Mouse (Mus musculus): Measurements from ENCODE around the gene Slc39a11. TPM values are rescaled to one million over a fixed set of nuclear protein-coding genes. Genes with fewer than 3 reads are reported as not detected.

Slc39a11 gene
- polyA plus RNA-seq, 1 experiment from 2014 or later: 27.7 TPM

DNA sequence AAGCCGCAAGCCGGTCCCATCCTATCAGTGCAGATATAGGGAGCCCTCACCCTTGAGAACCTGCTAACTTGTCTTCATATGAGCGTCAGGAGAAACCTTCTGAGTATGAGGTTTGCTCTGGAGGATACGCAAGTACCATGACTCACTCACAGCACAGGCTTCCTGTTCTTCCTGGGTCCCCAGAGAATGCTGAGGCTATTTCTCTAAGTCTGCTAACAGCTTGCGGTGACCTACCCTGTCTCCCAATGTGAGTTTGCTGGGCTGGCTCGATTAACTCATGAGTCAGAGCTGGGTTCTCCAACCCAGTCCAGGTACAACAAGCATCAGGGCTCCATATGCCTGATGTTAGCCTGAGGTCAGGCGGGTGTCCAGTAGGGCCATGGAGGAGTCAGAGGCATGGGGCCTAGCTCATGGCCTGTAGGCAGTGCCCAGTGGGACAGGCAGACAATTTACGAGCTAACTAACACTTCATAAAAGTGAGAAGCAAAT, 381.0 kb downstream of the Slc39a11 start:
- Histone ChIP-seq H3K27ac (no peak overlapping the region), H3K4me1 (peaks cover 21% of the 10 kb centered on the region), H3K9me3 (replicated peaks) (no peaks in the 10 kb centered on the region), H3K4me2 (no peak overlapping the region), H3K27me3 (no peaks in the 10 kb centered on the region), H3K9ac (no peak overlapping the region), H3K4me3 (no peak overlapping the region), H3K36me3 (ENCODE audit: poor library complexity, severe bottlenecking) (no peaks in the 10 kb centered on the region)
- no peak for ATAC-seq
- WGBS: 95% methylated on average over 8 of the region's 8 CpGs

DNA sequence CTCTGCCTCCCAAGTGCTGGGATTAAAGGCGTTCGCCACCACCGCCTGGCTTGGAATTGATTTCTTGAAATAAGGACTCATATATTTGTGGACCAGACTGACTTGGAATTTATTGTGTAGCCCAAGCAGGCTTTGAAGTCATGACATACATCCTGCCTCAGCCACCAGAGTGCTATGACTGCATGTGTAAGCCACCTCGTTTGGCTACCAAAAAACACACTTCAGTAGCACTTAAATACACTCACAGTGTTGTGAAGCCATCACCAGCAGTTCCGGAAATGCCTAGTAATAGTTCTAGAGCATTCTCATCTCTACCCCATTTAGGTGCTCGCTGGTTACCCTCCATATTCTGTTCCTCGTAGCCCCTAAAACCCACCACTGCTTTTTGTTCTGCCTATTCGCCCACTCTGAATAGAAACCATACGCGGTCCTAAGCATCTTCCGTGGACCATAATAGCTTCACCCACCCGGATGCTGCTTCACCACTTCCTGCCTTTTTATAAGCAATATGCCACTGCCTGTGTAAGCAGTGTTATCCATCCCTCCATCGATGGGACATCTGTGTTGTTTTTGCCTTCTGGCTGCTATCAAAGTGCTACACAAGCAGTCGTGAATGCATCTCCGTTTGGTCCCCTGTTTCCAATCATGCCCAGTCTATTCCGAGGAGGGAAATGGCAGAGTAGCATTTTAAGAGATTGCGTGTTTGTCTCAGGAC, 382.2 kb downstream of the Slc39a11 start:
- WGBS: 79% methylated on average over 17 of the region's 17 CpGs
- H3K4me1 ChIP-seq: peaks cover 28% of the 10 kb centered on the region
- H3K4me3 ChIP-seq: no peak overlapping the region
- H3K9me3 ChIP-seq (replicated peaks): no peaks in the 10 kb centered on the region
- H3K36me3 ChIP-seq (ENCODE audit: poor library complexity, severe bottlenecking): no peaks in the 10 kb centered on the region
- no peaks in the 10 kb centered on the region for H3K27me3 ChIP-seq
- ATAC-seq: no peak
- peak overlapping the region; percentile 27; the same call in 1 of the 2 replicates for H3K27ac ChIP-seq
- H3K9ac ChIP-seq: no peak overlapping the region
- H3K4me2 ChIP-seq: no peak overlapping the region

DNA sequence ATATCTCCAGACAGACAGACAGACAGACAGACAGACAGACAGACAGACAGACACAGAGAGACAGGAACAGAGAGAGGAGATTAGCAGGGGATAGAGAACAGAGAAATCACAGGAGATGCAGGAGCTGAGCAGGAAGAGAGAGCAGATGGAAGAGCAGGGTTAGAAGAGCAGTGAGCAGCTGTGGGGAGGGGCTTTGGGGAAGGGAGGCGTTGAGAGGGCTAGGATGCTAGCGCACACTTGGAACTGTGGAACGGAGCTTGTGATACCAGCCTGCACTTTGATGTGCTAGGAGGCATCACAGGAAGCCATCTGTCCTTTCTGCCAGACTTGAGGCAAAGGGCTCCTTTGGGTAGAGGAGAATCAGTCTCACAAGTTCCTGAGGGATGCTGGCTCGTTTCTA, 383.2 kb downstream of the Slc39a11 start:
- H3K9me3 ChIP-seq (replicated peaks): no peaks in the 10 kb centered on the region
- no peak overlapping the region for H3K9ac ChIP-seq
- H3K4me3 ChIP-seq: no peak overlapping the region
- H3K36me3 ChIP-seq (ENCODE audit: poor library complexity, severe bottlenecking): no peaks in the 10 kb centered on the region
- WGBS: 52% methylated on average over 4 of the region's 4 CpGs
- no peak overlapping the region for H3K4me2 ChIP-seq
- peaks cover 30% of the 10 kb centered on the region for H3K4me1 ChIP-seq
- H3K27ac ChIP-seq: peak overlapping the region; percentile 78
- peak; percentile 87 for ATAC-seq
- H3K27me3 ChIP-seq: no peaks in the 10 kb centered on the region

DNA sequence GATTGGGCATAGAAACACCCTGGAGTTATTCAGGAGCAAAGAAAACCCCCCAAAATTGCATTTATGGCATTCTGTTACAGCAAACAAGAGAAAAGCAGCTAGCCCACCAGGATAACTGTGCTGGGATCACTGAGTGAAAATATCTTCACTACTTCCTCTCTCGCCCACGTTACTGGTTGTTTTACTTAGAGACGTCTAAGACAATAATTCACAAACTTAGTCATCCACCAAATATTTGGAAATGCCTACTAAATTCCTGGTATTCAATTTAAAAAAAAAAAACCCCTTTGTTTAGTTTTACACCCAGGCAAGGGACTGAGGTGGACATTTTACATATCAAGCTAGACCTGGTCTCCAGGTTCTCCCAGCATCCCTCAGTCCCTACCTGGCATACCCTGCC, 384.3 kb downstream of the Slc39a11 start:
- Histone ChIP-seq H3K27me3 (no peaks in the 10 kb centered on the region), H3K9ac (no peak overlapping the region), H3K36me3 (ENCODE audit: poor library complexity, severe bottlenecking) (no peaks in the 10 kb centered on the region), H3K27ac (no peak overlapping the region), H3K4me3 (no peak overlapping the region), H3K9me3 (replicated peaks) (no peaks in the 10 kb centered on the region), H3K4me2 (no peak overlapping the region), H3K4me1 (peaks cover 35% of the 10 kb centered on the region)
- ATAC-seq: no peak
- WGBS: 89% methylated on average over 3 of the region's 3 CpGs

DNA sequence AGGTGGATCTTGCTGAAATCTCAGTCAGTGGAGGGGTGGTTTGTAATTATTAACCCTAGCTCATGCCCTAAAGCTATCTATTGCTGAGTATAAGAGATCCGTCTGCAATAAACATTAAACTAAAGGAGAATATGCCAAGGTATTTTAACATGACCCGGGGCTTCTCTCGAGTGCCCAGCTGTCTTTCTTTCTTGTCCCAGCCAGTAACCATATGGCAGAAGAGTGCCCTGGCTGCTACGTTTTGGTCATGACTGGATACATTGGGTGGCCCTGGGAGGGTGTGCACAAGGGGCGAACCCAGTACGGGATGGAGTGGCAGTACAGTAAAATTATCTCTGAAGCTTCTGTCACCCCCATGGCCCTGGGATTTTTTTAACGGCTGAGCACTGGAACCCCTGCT, 385.9 kb downstream of the Slc39a11 start:
- Histone ChIP-seq H3K9me3 (replicated peaks) (no peaks in the 10 kb centered on the region), H3K9ac (no peak overlapping the region), H3K36me3 (ENCODE audit: poor library complexity, severe bottlenecking) (no peaks in the 10 kb centered on the region), H3K27me3 (no peaks in the 10 kb centered on the region), H3K27ac (peak overlapping the region; percentile 37; the same call in 1 of the 2 replicates), H3K4me3 (no peak overlapping the region), H3K4me2 (no peak overlapping the region), H3K4me1 (peaks cover 42% of the 10 kb centered on the region)
- ATAC-seq: no peak
- WGBS: 69% methylated on average over 7 of the region's 7 CpGs

DNA sequence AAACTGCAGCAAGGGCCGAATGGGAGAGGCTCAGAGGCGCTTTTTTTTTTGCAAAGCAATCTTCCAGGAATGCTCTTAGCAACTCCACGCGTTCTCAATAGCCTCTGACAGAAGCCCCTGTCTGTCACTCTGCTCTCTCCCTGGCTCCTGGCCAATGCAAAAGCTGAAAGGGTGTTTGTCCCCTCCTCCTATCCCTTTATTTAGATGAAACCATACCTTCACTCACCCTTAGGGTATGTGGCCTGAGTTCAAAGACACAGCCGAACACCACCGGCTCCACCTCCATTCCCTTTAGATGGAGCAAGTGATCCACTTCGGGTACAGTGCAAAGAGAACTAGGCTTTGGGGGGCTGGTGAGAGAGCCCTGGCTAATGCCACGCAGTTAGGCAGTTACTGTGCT, 387.8 kb downstream of the Slc39a11 start:
- WGBS: 8% methylated on average over 8 of the region's 8 CpGs
- peak overlapping the region; percentile 6 for H3K4me2 ChIP-seq

DNA sequence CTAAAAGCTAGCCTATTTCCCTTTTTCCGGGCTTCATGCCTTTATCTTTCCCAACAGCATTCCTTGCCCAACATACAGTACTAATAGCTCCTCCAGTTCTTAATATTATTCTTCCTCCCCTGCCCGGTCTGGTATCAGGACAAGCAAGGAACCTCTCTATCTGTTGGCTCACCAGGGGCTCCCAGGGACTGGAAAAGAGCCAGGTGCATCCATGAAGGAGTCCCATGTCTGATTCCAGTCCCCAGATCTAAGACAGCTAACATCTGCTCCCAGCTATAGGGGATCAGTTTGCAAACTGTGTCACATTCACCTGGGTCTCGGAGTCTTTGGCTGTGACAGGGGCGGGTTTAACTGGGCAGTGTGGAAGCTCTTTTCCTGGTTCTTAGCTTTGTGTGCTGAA, 388.5 kb downstream of the Slc39a11 start:
- H3K27ac ChIP-seq: peak overlapping the region; percentile 77
- ATAC-seq: no peak
- H3K36me3 ChIP-seq (ENCODE audit: poor library complexity, severe bottlenecking): no peaks in the 10 kb centered on the region
- peaks cover 42% of the 10 kb centered on the region for H3K4me1 ChIP-seq
- no peak overlapping the region for H3K9ac ChIP-seq
- no peaks in the 10 kb centered on the region for H3K27me3 ChIP-seq
- H3K4me3 ChIP-seq: no peak overlapping the region
- 74% methylated on average over 4 of the region's 4 CpGs for WGBS
- H3K9me3 ChIP-seq (replicated peaks): no peaks in the 10 kb centered on the region
- H3K4me2 ChIP-seq: 0 out of 2 replicates have a peak overlapping the region, but pooled peaks have one; percentile 6

More for the DNA sequence above, 387.8 kb downstream of the Slc39a11 start:
- Histone ChIP-seq H3K36me3 (ENCODE audit: poor library complexity, severe bottlenecking) (no peaks in the 10 kb centered on the region), H3K27ac (peak overlapping the region; percentile 77), H3K9me3 (replicated peaks) (no peaks in the 10 kb centered on the region), H3K9ac (0 out of 2 replicates have a peak overlapping the region, but pooled peaks have one; percentile 1), H3K4me1 (peaks cover 42% of the 10 kb centered on the region), H3K27me3 (no peaks in the 10 kb centered on the region), H3K4me3 (no peak overlapping the region)
- ATAC-seq: peak; percentile 73

DNA sequence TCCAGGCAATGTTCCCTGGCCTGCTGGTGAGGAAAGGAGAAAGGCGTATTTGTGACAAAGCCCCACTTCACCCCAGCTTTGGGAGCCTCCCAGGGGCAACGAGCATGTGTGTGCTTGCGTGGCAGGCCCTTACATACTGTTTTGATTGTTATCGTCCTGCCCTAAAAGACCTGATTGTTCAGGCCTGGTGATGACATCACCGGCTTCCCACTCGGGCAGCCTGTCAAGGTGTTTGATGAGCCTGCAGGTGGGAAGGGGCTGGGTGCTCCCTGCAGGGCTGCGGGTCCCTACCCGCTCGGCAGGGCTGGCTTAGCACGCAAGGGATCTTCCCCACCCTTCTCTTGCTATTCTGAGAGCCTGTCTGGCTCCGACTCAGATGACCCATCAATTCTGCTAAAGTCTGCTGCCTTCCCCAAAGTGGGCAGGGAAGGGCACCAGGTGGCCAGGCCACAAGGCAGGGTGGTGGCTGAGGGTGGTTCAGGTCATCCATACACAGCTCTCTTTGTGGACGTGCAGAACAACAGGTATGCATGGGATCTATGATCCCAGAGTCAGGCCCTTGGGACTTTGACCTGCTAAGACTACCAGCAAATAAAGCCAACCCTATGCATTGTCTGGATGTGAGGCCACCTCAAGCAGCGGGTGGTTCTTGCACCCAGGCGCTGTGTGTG, 390.0 kb downstream of the Slc39a11 start:
- no peaks in the 10 kb centered on the region for H3K36me3 ChIP-seq (ENCODE audit: poor library complexity, severe bottlenecking)
- no peaks in the 10 kb centered on the region for H3K9me3 ChIP-seq (replicated peaks)
- no peaks in the 10 kb centered on the region for H3K27me3 ChIP-seq
- H3K4me3 ChIP-seq: no peak overlapping the region
- H3K9ac ChIP-seq: no peak overlapping the region
- ATAC-seq: no peak
- H3K4me2 ChIP-seq: no peak overlapping the region
- H3K27ac ChIP-seq: no peak overlapping the region
- H3K4me1 ChIP-seq: peaks cover 40% of the 10 kb centered on the region
- WGBS: 76% methylated on average over 14 of the region's 14 CpGs

DNA sequence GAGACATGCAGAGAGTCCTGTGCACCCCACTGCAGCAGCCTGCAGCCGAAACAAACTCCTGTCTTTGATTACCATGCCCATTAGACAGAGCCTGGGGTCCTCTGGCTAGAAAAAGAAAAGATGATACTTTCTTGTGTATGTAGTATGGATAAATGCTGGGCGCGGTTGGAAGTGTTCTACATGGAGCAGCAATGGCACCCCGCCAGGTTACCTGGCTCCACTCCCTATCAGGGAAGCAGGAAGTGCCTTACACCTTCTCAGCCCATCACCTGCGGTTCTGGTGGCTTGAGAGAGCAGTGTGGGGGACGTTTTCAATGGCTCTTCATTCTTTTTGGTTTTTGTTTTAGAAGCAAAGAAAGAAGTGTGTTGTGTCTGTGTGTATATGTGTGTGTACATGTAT, 391.9 kb downstream of the Slc39a11 start:
- H3K27ac ChIP-seq: no peak overlapping the region
- 85% methylated on average over 6 of the region's 6 CpGs for WGBS
- H3K9me3 ChIP-seq (replicated peaks): no peaks in the 10 kb centered on the region
- H3K27me3 ChIP-seq: no peaks in the 10 kb centered on the region
- peaks cover 36% of the 10 kb centered on the region for H3K4me1 ChIP-seq
- H3K4me2 ChIP-seq: no peak overlapping the region
- no peak for ATAC-seq
- no peak overlapping the region for H3K9ac ChIP-seq
- no peak overlapping the region for H3K4me3 ChIP-seq
- H3K36me3 ChIP-seq (ENCODE audit: poor library complexity, severe bottlenecking): no peaks in the 10 kb centered on the region

DNA sequence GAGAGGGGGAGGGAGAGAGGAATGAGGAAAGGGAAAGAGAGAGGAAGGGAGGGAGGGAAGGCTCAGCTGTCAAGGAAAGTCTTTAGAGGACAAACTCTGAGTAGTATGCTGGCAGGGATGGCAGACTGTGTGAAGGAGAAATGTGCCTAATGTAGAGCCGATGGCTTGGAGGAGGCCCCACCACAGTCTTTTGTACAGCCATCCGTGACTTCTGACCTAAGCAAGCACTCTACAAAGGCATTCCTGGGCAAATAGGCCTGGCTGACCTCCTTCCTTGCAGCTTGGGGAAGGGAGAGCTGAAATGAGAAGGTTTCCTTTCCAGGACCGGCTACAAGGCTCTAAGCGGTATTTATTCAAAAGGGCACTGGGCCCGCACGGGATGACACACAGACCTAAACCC, 395.2 kb downstream of the Slc39a11 start:
- H3K9me3 ChIP-seq (replicated peaks): no peaks in the 10 kb centered on the region
- H3K27me3 ChIP-seq: no peaks in the 10 kb centered on the region
- ATAC-seq: no peak
- peaks cover 10% of the 10 kb centered on the region for H3K4me1 ChIP-seq
- WGBS: 52% methylated on average over 6 of the region's 6 CpGs
- H3K36me3 ChIP-seq (ENCODE audit: poor library complexity, severe bottlenecking): no peaks in the 10 kb centered on the region
- no peak overlapping the region for H3K4me3 ChIP-seq
- H3K9ac ChIP-seq: no peak overlapping the region
- no peak overlapping the region for H3K4me2 ChIP-seq
- H3K27ac ChIP-seq: no peak overlapping the region

DNA sequence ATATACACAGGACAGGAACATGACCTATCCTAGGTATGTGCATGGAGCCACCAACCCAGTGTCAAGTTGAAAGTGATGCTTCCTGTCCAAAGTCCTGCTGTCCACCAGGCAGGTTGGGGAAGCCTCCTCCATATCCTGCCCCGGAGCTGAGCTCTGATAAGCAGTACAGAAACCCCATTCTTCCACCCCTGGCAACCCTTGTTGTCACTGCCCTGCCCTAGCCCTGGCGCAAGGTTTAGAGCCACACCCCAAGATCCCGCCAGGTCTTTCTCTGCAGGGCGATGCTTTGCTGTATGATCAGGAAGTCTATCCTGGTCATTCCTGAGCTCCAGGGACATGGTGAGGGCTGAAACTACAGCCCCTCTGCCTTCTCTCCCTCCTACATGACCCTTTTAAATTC, 396.7 kb downstream of the Slc39a11 start:
- H3K36me3 ChIP-seq (ENCODE audit: poor library complexity, severe bottlenecking): no peaks in the 10 kb centered on the region
- no peak overlapping the region for H3K4me2 ChIP-seq
- no peaks in the 10 kb centered on the region for H3K9me3 ChIP-seq (replicated peaks)
- no peak overlapping the region for H3K27ac ChIP-seq
- ATAC-seq: no peak
- H3K4me1 ChIP-seq: peaks cover 7% of the 10 kb centered on the region; the same call in 1 of the 2 replicates
- H3K27me3 ChIP-seq: no peaks in the 10 kb centered on the region
- no peak overlapping the region for H3K4me3 ChIP-seq
- WGBS: 99% methylated on average over 4 of the region's 4 CpGs
- H3K9ac ChIP-seq: no peak overlapping the region

DNA sequence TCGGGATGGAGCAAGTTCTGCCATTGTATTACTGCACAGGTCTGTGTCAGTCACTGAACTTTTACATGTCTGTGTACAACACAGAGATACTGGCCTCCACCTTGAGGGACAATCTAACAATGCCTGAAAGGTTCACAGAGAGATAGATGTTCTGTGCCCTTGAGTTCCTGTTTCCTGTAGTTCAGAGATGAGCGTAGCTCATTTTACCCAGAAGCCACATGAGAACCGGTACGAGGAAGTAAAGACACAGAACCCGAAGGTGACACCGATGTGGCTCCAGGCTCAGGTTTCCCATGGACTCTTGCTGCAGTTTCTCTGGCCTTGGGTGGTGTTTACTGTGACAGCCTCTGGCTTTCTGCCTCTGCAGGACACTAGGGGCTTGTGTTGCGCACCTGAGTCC, 398.7 kb downstream of the Slc39a11 start:
- Histone ChIP-seq H3K9me3 (replicated peaks) (no peaks in the 10 kb centered on the region), H3K27ac (no peak overlapping the region), H3K4me1 (peaks cover 7% of the 10 kb centered on the region; the same call in 1 of the 2 replicates), H3K4me3 (no peak overlapping the region), H3K27me3 (no peaks in the 10 kb centered on the region), H3K9ac (no peak overlapping the region), H3K36me3 (ENCODE audit: poor library complexity, severe bottlenecking) (no peaks in the 10 kb centered on the region), H3K4me2 (no peak overlapping the region)
- no peak for ATAC-seq
- 96% methylated on average over 7 of the region's 7 CpGs for WGBS

All from forebrain, embryonic 13.5 days (tissue).